Mouse (Mus musculus): Measurements from ENCODE around the gene Pld2.

DNA sequence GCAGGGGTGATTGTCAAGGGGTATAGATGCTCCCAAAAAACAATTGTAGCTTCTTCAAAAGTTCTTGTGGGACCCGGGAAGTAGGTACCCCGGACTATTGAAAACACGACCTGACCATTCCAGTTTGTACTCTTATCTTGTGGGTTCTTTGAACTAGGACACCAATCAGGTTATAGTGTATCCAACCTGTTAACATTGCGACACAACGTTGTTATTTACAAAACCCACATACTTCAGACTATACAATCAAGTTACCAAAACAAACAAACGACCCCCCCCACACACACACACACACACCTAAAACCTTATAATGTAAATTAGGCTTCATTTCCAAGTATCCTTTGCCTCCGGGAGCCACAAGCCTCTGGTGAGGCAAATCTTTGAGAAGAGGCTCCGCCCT is 15.1 kb upstream of the Pld2 start:
- no peak for TF ChIP-seq POLR2A (IDR thresholded peaks at IDR 0.05; ENCODE audit: control insufficient read depth in 1 of 2, insufficient read depth in 1 of 2, low read depth in 1 of 2, low read length in 2 of 2, poor library complexity in 1 of 2)
- no peak for TF ChIP-seq ETS1 (IDR thresholded peaks at IDR 0.05; ENCODE audit: low read depth, low read length)

All from MEL (cell line).